9 mouse cellular contexts compared by ENCODE assay signal in the genomic region with DNA sequence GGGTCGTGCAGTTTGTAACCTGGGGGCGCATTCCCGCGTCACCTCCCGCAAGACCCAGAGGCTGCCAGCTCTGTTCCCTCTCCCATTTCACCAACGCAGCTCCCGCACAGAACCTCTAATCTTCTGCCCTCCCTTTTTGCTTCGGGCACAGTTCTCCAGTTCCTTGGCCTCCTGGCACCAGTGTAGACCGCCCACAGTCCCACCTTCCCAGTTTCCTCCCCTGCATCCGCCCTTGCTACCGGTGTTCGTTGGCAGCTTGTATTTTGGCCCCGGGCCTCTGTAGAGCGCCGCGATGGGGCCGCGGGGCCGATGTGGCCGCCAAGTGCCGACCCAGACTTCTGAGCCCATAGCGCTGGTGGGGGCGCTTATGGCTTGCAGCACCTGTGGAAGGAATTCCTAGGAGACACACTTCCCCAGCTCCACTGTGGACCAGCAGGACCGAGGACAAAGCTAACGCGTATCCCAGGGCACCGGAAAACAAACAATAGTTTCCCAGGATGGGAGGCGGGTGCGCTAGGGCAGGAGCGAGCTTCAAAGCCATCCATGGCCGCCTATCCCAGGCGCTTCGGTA. TPM values are rescaled to one million over a fixed set of nuclear protein-coding genes. Genes with fewer than 3 reads are reported as not detected.
DNase-seq lines count a peak whose midpoint lies in the region; ATAC-seq lines count a peak whose summit lies in the region.
"Had no signal": no experiment of that assay in that cellular context is flagged by ENCODE, and none has a peak within 500 bp of the region (broad histone marks: within the 10 kb centered on the region; RNA-seq: fewer than 3 reads in every experiment).

Gene Odf3b, minus strand, starts transcription at position 452 of the 571 bp plus-strand sequence.

- no peak within 1 kb of the TSS for H3K27ac ChIP-seq in forebrain, embryonic 13.5 days
- H3K27ac ChIP-seq in hindbrain, embryonic 14.5 days = no peak within 1 kb of the TSS
- H3K27ac ChIP-seq in liver, embryonic 12.5 days = no peak within 1 kb of the TSS

- H3K9me3 ChIP-seq in forebrain, embryonic 13.5 days (replicated peaks) = no peaks in the 10 kb centered on the region
- H3K9me3 ChIP-seq in hindbrain, embryonic 14.5 days (ENCODE audit: control insufficient read depth, low read length) = no peaks in the 10 kb centered on the region
- no peaks in the 10 kb centered on the region for H3K9me3 ChIP-seq in liver, embryonic 12.5 days (replicated peaks)

- WGBS in forebrain, embryonic 13.5 days = under 1% methylated on average over 33 of the region's 33 CpGs
- under 1% methylated on average over 33 of the region's 33 CpGs for WGBS in hindbrain, embryonic 14.5 days
- WGBS in liver, embryonic 12.5 days (ENCODE audit: insufficient replicate concordance) = 2% methylated on average over 33 of the region's 33 CpGs

- peaks cover 20% of the 10 kb centered on the region for H3K4me1 ChIP-seq in forebrain, embryonic 13.5 days
- H3K4me1 ChIP-seq in hindbrain, embryonic 14.5 days (replicated peaks; ENCODE audit: control insufficient read depth, insufficient read depth, low read length) = peaks cover 11% of the 10 kb centered on the region
- H3K4me1 ChIP-seq in liver, embryonic 12.5 days = peaks cover 32% of the 10 kb centered on the region

- no peak for ATAC-seq in forebrain, embryonic 13.5 days
- ATAC-seq in hindbrain, embryonic 14.5 days (ENCODE audit: low FRiP score) = no peak
- ATAC-seq in liver, embryonic 12.5 days = no peak
- ATAC-seq: Patski had no signal

- peak within 1 kb of the TSS; percentile 65 for H3K4me2 ChIP-seq in forebrain, embryonic 13.5 days
- peak within 1 kb of the TSS; percentile 48 for H3K4me2 ChIP-seq in hindbrain, embryonic 14.5 days (replicated peaks)
- H3K4me2 ChIP-seq in liver, embryonic 12.5 days = peak within 1 kb of the TSS; percentile 75

- peaks cover 64% of the 10 kb centered on the region for H3K27me3 ChIP-seq in forebrain, embryonic 13.5 days
- peaks cover 55% of the 10 kb centered on the region for H3K27me3 ChIP-seq in hindbrain, embryonic 14.5 days (ENCODE audit: control insufficient read depth, insufficient read depth, low read length)
- H3K27me3 ChIP-seq in liver, embryonic 12.5 days (replicated peaks) = peaks cover 63% of the 10 kb centered on the region

- intact Hi-C loops in left cerebral cortex, postnatal 25 days (cut with DNase I) = loop anchor here (5.0 kb wide), 1 partner anchor 88 kb away; no protein-coding TSS in a partner anchor

- DNase-seq in spleen, postnatal 4 days (ENCODE audit: low spot score in 2 of 2) = peak; percentile 25 to 70
- no peak for DNase-seq in spleen, postnatal 10 days (ENCODE audit: low spot score in 2 of 2)
- DNase-seq in hindbrain, embryonic 14.5 days (ENCODE audit: low spot score) = peak; percentile 43
- DNase-seq in naive thymus-derived CD4-positive, alpha-beta T cell, adult 2 months (ENCODE audit: low read depth) = peak; percentile 37
- DNase-seq in left cerebral cortex, postnatal 25 days (ENCODE audit: low spot score in 2 of 2) = no peak
- no peak for DNase-seq in MN1 (ENCODE audit: low spot score)

- peak within 1 kb of the TSS; percentile 55 for H3K9ac ChIP-seq in forebrain, embryonic 13.5 days
- peak within 1 kb of the TSS; percentile 49; the same call in 1 of the 2 replicates for H3K9ac ChIP-seq in hindbrain, embryonic 14.5 days
- peak within 1 kb of the TSS; percentile 58 for H3K9ac ChIP-seq in liver, embryonic 12.5 days

- peak within 1 kb of the TSS; percentile 38 for H3K4me3 ChIP-seq in forebrain, embryonic 13.5 days
- peak within 1 kb of the TSS; percentile 21 for H3K4me3 ChIP-seq in hindbrain, embryonic 14.5 days (replicated peaks; ENCODE audit: low read length)
- peak within 1 kb of the TSS; percentile 48 for H3K4me3 ChIP-seq in liver, embryonic 12.5 days

- no peaks in the 10 kb centered on the region for H3K36me3 ChIP-seq in forebrain, embryonic 13.5 days (ENCODE audit: poor library complexity, severe bottlenecking)
- no peaks in the 10 kb centered on the region for H3K36me3 ChIP-seq in hindbrain, embryonic 14.5 days (replicated peaks; ENCODE audit: control insufficient read depth, insufficient read depth)
- no peaks in the 10 kb centered on the region for H3K36me3 ChIP-seq in liver, embryonic 12.5 days

RNA-seq across cellular contexts. Expression of gene Odf3b, which starts in this region (rescaled TPM):
- 0.98 and 3.4 TPM in 2 replicates for polyA plus RNA-seq in forebrain, embryonic 13.5 days (2015; fragmentation: Nextera tagmentation; extraction: Ambion mirVana)
- polyA plus RNA-seq in hindbrain, embryonic 14.5 days (2014; fragmentation: Nextera tagmentation; extraction: Ambion mirVana) = 1.3 and 5.5 TPM in 2 replicates
- polyA plus RNA-seq in liver, embryonic 12.5 days (2016; fragmentation: Nextera tagmentation; extraction: Ambion mirVana) = 0.50 and 0.65 TPM in 2 replicates
- total RNA-seq in left cerebral cortex, postnatal 25 days (2021) = under 1 TPM; 0.57 to 0.80 TPM

Comparison
In these comparisons a context has a peak if more than half of its experiments do, and no peak if none do; other contexts are left out.
1. DNase-seq: peak in spleen, postnatal 4 days (2 of 2), hindbrain, embryonic 14.5 days (single experiment) and naive thymus-derived CD4-positive, alpha-beta T cell, adult 2 months (single experiment); none in spleen, postnatal 10 days (0 of 2), left cerebral cortex, postnatal 25 days (0 of 2) and MN1 (single experiment).
2. Peak in every context shown above with its lines, with median percentiles within 50 percentile points of each other: H3K4me2 ChIP-seq, H3K4me3 ChIP-seq and H3K9ac ChIP-seq.